Mouse (Mus musculus): ENCODE measurements around the gene Mab21l2. TPM values are rescaled to one million over a fixed set of nuclear protein-coding genes. Genes with fewer than 3 reads are reported as not detected.

Mab21l2 gene
- polyA plus RNA-seq, 1 experiment = not detected

DNA sequence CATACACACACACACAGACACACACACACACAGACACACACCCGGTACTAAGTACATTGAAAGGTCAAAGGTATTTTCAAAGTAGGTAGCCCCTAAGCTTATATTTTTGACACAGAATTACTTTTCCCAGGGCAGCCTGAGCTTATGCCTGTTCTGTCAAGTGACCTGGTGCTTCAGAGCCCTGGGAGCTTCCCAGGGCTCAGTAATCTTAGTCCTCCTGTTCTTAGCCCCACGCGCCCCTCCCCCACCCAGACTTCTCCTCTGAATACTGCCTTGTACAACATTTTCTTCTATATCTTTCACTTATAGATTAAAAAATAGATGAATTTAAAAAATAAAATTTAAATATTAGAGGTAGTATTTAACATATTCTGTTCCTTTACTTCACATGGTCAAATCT, 3.6 kb downstream of the Mab21l2 start:
- no peak overlapping the region for H3K4me3 ChIP-seq (ENCODE audit: insufficient read depth, low read depth, low read length)
- H3K27ac ChIP-seq (ENCODE audit: insufficient read depth, low read depth, low read length) = no peak overlapping the region
- TF ChIP-seq CTCF (IDR thresholded peaks at IDR 0.05; ENCODE audit: insufficient read depth, low read depth, low read length) (no peak), POLR2A (IDR thresholded peaks at IDR 0.05; ENCODE audit: insufficient read depth, low read depth, low read length) (no peak)
- 84% methylated on average over 3 of the region's 3 CpGs for WGBS
- H3K4me1 ChIP-seq (ENCODE audit: control insufficient read depth, insufficient read depth, low read length) = peaks cover 11% of the 10 kb centered on the region

- Histone ChIP-seq H3K4me1 (ENCODE audit: control insufficient read depth, insufficient read depth, low read length) (peaks cover 10% of the 10 kb centered on the region), H3K27ac (ENCODE audit: insufficient read depth, low read depth, low read length) (no peak overlapping the region), H3K4me3 (ENCODE audit: insufficient read depth, low read depth, low read length) (no peak overlapping the region)
- TF ChIP-seq CTCF (IDR thresholded peaks at IDR 0.05; ENCODE audit: insufficient read depth, low read depth, low read length) (no peak), POLR2A (IDR thresholded peaks at IDR 0.05; ENCODE audit: insufficient read depth, low read depth, low read length) (no peak)
- WGBS = 95% methylated on average over 1 of the region's 1 CpGs
These were observed 6.5 kb downstream of the Mab21l2 start for GRCm38 (mm10) chr3:86541863-86542397.

GRCm38 (mm10) chr3:86541074-86541614, 7.3 kb downstream of the Mab21l2 start:
- H3K27ac ChIP-seq (ENCODE audit: insufficient read depth, low read depth, low read length) = no peak overlapping the region
- 0 out of 2 replicates have a peak, but pooled peaks cover 5% of the 10 kb centered on the region for H3K4me1 ChIP-seq (ENCODE audit: control insufficient read depth, insufficient read depth, low read length)
- no peak for TF ChIP-seq CTCF (IDR thresholded peaks at IDR 0.05; ENCODE audit: insufficient read depth, low read depth, low read length)
- no peak for TF ChIP-seq POLR2A (IDR thresholded peaks at IDR 0.05; ENCODE audit: insufficient read depth, low read depth, low read length)
- H3K4me3 ChIP-seq (ENCODE audit: insufficient read depth, low read depth, low read length) = no peak overlapping the region
- WGBS = 84% methylated on average over 4 of the region's 4 CpGs

- Histone ChIP-seq H3K4me3 (ENCODE audit: insufficient read depth, low read depth, low read length) (no peak overlapping the region), H3K27ac (ENCODE audit: insufficient read depth, low read depth, low read length) (no peak overlapping the region), H3K4me1 (ENCODE audit: control insufficient read depth, insufficient read depth, low read length) (0 out of 2 replicates have a peak, but pooled peaks cover 5% of the 10 kb centered on the region)
- TF ChIP-seq POLR2A (IDR thresholded peaks at IDR 0.05; ENCODE audit: insufficient read depth, low read depth, low read length) (no peak), CTCF (IDR thresholded peaks at IDR 0.05; ENCODE audit: insufficient read depth, low read depth, low read length) (no peak)
- WGBS = 73% methylated on average over 11 of the region's 11 CpGs
These were observed 8.8 kb downstream of the Mab21l2 start for GRCm38 (mm10) chr3:86539555-86540168.

GRCm38 (mm10) chr3:86538645-86539554, 9.5 kb downstream of the Mab21l2 start:
- Histone ChIP-seq H3K4me1 (ENCODE audit: control insufficient read depth, insufficient read depth, low read length) (0 out of 2 replicates have a peak, but pooled peaks cover 5% of the 10 kb centered on the region), H3K4me3 (ENCODE audit: insufficient read depth, low read depth, low read length) (no peak overlapping the region), H3K27ac (ENCODE audit: insufficient read depth, low read depth, low read length) (no peak overlapping the region)
- 45% methylated on average over 13 of the region's 13 CpGs for WGBS
- no peak for TF ChIP-seq POLR2A (IDR thresholded peaks at IDR 0.05; ENCODE audit: insufficient read depth, low read depth, low read length)
- TF ChIP-seq CTCF (IDR thresholded peaks at IDR 0.05; ENCODE audit: insufficient read depth, low read depth, low read length) = no peak

GRCm38 (mm10) chr3:86536751-86537150, 11.7 kb downstream of the Mab21l2 start:
- H3K4me1 ChIP-seq (ENCODE audit: control insufficient read depth, insufficient read depth, low read length) = 0 out of 2 replicates have a peak, but pooled peaks cover 5% of the 10 kb centered on the region
- H3K4me3 ChIP-seq (ENCODE audit: insufficient read depth, low read depth, low read length) = no peak overlapping the region
- no peak for TF ChIP-seq POLR2A (IDR thresholded peaks at IDR 0.05; ENCODE audit: insufficient read depth, low read depth, low read length)
- no peak for TF ChIP-seq CTCF (IDR thresholded peaks at IDR 0.05; ENCODE audit: insufficient read depth, low read depth, low read length)
- WGBS = 90% methylated on average over 1 of the region's 1 CpGs
- H3K27ac ChIP-seq (ENCODE audit: insufficient read depth, low read depth, low read length) = no peak overlapping the region

DNA sequence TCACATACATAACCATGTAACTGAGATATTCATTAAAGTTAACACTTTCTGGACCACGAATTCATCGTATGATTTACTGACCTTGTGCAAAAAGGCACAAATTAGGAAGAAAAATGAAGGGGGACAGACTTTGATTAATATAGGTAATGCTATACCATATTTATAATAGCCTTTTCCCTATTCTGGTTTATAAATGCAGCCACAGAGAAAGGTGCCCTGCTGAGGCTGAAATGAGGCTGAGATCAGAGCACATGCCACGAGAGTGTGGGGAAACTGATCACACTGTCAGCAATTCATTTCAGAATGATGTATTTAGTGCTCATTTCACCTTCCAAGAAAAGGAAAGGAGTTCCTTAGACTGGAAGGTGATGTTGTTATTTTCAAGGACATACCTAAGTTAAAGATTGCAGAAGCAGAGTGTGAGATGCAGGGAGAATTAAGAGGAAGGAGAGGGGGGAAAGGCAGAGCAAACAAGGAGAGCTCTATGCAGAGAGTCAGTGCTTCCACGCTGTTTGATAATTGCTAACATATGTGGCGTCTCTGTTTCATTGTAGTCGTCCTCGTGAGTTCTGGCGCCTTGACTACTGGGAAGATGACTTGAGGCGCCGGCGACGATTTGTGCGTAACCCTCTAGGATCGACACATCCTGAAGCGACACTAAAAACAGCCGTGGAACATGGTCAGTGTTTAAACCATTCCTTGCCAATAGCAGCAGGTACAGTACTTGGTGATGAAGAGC, 16.7 kb downstream of the Mab21l2 start:
- WGBS = 80% methylated on average over 16 of the region's 16 CpGs
- no peak overlapping the region for H3K27ac ChIP-seq (ENCODE audit: insufficient read depth, low read depth, low read length)

DNA sequence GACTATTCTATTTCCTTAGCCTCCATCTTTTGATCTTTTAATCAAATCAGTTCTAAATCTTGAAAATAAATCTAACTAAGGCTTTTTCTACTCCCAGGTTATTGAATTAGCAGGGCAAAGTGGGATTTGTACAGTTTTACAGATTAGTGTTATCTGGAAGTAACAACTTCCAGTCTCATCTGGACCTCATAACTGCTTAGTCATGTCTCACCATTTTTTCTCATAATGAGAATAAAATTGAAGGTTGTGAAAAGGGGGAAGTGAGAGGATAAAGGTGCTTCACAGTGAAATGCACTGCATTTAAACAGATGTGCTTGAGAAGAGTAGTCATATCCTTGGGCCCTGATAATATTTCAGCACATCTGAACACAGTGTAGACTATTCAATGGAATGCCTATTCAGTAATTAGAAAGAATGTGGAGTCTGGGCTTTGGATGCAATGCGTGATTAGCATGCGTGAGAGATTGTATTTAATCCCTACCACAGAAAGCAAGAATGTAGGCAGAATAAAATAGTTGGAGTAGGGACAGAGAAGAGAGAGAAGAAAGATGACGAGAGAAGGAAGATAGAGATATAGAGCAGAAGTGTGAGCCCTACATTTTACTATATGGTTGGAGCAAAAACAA, 25.4 kb downstream of the Mab21l2 start:
- WGBS = 61% methylated on average over 3 of the region's 3 CpGs
- Histone ChIP-seq H3K4me3 (ENCODE audit: insufficient read depth, low read depth, low read length) (no peak overlapping the region), H3K4me1 (ENCODE audit: control insufficient read depth, insufficient read depth, low read length) (no peaks in the 10 kb centered on the region), H3K27ac (ENCODE audit: insufficient read depth, low read depth, low read length) (no peak overlapping the region)
- TF ChIP-seq POLR2A (IDR thresholded peaks at IDR 0.05; ENCODE audit: insufficient read depth, low read depth, low read length) (no peak), CTCF (IDR thresholded peaks at IDR 0.05; ENCODE audit: insufficient read depth, low read depth, low read length) (no peak)

More for the DNA sequence above, 16.7 kb downstream of the Mab21l2 start:
- H3K4me3 ChIP-seq (ENCODE audit: insufficient read depth, low read depth, low read length) = no peak overlapping the region
- no peak for TF ChIP-seq POLR2A (IDR thresholded peaks at IDR 0.05; ENCODE audit: insufficient read depth, low read depth, low read length)
- no peak for TF ChIP-seq CTCF (IDR thresholded peaks at IDR 0.05; ENCODE audit: insufficient read depth, low read depth, low read length)
- no peaks in the 10 kb centered on the region for H3K4me1 ChIP-seq (ENCODE audit: control insufficient read depth, insufficient read depth, low read length)

Measured in olfactory bulb, adult 2 months (tissue).